Mouse (Mus musculus) left cerebral cortex, adult 2 months (tissue): ENCODE data around the gene Caskin2. TPM values are rescaled to one million over a fixed set of nuclear protein-coding genes. Genes with fewer than 3 reads are reported as not detected.

Source experiments
- DNase-seq, 2 experiments: peaks; one replicate each; pipeline ENCODE4 v3.0.0; 2021 to 2022; ENCODE audit warnings: low spot score in 2 of 2, mixed read lengths in 1 of 2; ENCODE audit errors: extremely low spot score in 1 of 2
- H3K27ac ChIP-seq: fragments of 200-600 bp; 2 replicates; pipeline ENCODE4 v1.8.1; 2022
- H3K4me3 ChIP-seq: fragments of 200-600 bp; 2 replicates; pipeline ENCODE4 v1.8.1; 2022
- CTCF ChIP-seq: fragments of 200-600 bp; IDR thresholded peaks from 2 replicates; pipeline ENCODE4 v1.8.1; 2022; ENCODE audit warnings: antibody characterized with exemption, mild to moderate bottlenecking, moderate library complexity
- intact Hi-C: fragments of 180-260 bp; cut with DNase I; formaldehyde crosslinking; loops from one replicate; pipeline ENCODE4 v1.15.1; 2025
- total RNA-seq, 2 experiments: library from RNA; stranded (reverse); gene quantifications; 2 replicates each; pipeline ENCODE4 v1.2.3; 2021

Gene Caskin2
- total RNA-seq, 2 experiments from 2014 or later: 18.1 to 18.8 TPM

DNA sequence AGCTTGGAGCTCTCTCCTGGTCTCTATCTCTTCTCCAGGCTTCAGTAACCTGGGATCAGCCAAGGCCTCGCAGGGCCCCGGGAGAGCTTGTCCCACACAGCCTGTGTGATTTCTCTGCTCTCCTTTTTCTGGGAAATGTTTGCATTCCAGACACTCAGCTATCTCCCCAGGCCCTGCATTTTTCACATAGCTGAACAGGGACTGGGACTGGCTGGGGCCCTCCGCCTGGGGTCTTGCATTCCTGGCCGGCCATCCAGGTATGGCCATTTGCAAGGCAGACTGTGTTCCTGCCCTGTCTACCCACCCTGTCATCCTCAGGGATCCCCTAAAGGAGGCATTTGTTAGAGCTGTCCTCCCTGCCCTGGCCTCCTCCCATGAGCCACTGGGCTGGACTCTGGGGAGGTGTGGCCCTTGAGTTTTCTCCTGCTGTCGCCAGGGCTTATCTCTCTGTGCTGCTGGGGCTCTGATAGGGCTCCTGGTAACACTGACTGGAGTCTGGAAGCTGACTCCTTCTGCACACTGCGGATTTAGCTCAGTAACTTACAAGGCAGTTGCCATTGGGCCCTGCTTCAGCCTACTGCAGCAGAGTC is 28.6 kb upstream of the Caskin2 start:
- no peak for TF ChIP-seq CTCF
- intact Hi-C loops: no loop called here
- DNase-seq: no peak
- Histone ChIP-seq H3K27ac (no peak overlapping the region), H3K4me3 (no peak overlapping the region)

DNA sequence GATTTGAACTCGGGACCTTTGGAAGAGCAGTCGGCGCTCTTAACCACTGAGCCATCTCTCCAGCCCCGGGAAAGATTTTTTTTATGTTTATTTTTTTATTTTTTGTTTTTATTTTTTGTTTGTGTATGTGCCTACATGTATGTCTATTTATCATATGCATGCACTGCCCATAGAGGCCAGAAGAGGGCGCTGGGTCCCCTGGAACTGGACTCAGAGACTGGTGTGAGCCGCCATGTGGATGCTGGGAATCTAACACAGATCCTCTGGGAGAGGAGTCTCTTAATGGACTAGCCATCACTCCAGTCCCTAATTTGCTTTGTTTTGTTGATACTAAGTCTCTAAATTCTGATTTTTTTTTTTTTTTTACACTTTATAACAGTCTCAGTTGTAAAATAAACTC is 27.6 kb upstream of the Caskin2 start:
- no peak for DNase-seq
- peak; percentile 9 for TF ChIP-seq CTCF

DNA sequence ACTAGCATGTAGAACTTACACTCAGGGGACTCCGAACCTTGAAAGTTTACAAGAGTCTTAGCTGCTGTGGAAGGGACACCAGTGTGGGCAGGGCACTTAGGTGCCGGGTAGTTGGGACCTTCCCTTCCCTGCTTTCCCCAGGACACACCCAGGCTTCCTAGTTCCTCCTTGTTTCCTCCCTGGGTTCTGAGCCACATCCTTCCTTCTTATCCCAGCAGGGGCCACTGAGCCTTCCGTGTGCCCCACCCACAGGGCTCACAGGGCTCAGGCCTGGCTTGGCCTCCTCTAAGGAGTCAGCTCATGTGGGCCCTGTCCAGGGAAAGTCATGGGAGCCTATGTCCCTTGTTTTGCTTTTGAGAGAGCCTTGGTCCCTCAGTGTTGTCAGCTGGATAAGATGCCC is 26.3 kb upstream of the Caskin2 start:
- no peak for TF ChIP-seq CTCF
- no peak for DNase-seq
- intact Hi-C loops: no loop called here
- no peak overlapping the region for H3K4me3 ChIP-seq
- no peak overlapping the region for H3K27ac ChIP-seq

More for the DNA sequence above, 27.6 kb upstream of the Caskin2 start:
- H3K4me3 ChIP-seq: no peak overlapping the region
- intact Hi-C loops: no loop called here
- no peak overlapping the region for H3K27ac ChIP-seq

DNA sequence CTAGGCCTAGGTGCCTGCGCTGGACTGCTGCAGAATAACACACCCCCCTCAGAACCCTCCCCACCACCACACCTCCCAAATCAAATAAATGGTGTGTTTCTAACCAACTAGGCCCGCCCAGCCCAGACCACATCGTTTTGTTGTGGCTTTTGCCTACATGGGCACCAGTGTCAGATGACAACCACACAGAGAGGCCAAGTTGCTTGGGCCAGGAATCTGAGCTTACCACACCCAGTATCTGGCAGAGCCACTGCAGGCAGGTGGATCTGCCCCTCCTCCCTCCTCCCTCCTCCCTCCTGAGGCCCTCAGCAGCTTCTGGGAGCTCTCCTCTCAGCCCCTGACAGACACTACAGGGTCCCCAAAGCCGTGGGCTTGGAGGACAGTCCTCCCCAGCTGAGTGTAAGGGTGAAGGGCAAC is 25.5 kb upstream of the Caskin2 start:
- no peak overlapping the region for H3K4me3 ChIP-seq
- intact Hi-C loops: no loop called here
- no peak overlapping the region for H3K27ac ChIP-seq
- no peak for TF ChIP-seq CTCF
- DNase-seq: no peak

DNA sequence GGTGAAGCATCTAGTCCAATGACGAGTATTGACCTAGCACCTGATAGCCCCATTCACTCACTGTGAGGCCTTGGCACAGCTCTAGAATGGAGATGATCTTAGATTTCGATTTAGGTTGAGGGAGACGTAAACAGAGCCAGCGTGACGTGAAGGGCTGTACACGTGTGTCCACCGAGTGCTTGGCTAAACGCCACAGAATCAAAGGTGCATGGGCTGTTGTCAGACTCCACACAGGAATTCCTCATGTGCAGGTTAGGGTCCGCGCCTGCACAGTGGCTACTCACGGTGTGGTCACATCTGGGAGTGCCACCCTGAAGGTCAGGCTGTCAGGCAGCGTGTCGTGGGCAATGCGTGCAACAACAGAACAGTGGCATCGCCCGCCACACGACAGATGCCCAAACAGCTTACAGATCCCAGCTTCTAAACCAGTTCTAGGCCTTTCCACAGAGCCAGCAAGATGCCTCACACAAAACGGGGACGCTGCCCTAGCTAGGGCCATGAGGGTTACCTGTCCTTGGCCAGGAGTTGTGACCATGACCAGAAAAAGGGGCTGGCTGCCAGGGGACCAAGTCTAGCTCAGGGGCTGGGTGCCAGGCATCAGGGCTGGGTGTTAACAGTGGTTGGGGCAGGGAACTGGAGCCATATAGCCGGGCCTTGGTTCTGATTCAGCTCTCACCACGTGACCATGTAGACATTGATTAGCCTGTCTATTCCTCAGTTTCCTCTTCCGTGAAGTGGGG is 24.3 kb upstream of the Caskin2 start:
- intact Hi-C loops: no loop called here
- DNase-seq: no peak
- Histone ChIP-seq H3K4me3 (no peak overlapping the region), H3K27ac (no peak overlapping the region)
- no peak for TF ChIP-seq CTCF

DNA sequence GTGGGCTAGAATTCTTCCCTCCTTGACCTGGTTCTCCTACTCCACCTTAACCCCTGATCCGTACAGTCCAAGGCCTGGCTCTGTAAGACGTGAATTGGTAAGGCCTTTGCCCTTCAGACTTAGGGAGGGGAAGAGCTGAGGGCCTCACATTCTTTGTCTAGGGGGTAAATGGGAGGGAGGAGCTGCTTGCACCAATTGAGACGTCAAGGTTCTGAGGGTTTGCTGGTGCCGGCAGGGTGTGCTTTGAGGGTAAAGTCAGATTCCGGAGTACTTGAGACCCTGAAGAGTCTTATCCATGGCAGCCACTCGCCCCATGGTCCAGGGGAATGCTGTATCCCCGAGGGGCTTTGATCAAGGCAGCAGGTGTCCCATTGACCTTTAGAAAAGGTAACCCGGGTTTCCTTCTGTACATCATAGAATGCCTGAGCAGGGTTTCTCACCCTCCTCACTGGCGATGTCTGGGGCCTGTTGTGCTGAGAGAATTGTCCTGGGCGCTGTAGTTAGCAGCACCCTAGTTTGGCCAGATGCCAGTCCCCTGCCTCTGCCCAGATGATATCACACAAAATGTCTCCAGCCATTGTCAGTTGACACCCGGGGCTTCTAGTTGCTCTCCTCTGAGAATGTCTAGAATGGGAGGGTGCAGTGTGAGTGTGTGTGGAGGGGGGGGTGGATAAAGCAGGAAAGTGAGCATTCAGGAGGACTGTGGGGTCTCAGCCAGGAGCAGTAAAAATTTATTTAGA is 23.4 kb upstream of the Caskin2 start:
- intact Hi-C loops: no loop called here
- Histone ChIP-seq H3K4me3 (no peak overlapping the region), H3K27ac (no peak overlapping the region)
- no peak for DNase-seq
- no peak for TF ChIP-seq CTCF

DNA sequence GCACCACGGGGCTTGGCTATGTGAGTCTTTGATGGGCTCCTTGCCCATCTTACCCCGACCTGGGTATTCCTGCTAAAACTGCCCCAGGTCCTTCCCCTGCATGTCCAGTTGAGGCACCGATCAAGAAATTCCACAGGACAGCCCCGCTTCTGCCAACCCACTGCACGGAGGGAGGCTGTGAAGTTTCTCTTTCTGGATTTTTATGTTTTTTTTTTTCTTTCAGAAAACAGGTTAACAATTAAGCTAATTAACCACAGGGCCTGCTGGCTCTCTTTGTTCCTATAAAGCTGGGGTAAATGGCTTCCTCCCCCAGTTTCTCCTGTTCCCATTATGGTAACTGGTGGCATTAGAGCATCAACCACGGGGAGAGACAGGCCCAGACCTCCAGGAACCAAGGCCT is 20.6 kb upstream of the Caskin2 start:
- intact Hi-C loops: no loop called here
- Histone ChIP-seq H3K27ac (no peak overlapping the region), H3K4me3 (no peak overlapping the region)
- DNase-seq: no peak
- TF ChIP-seq CTCF: no peak

DNA sequence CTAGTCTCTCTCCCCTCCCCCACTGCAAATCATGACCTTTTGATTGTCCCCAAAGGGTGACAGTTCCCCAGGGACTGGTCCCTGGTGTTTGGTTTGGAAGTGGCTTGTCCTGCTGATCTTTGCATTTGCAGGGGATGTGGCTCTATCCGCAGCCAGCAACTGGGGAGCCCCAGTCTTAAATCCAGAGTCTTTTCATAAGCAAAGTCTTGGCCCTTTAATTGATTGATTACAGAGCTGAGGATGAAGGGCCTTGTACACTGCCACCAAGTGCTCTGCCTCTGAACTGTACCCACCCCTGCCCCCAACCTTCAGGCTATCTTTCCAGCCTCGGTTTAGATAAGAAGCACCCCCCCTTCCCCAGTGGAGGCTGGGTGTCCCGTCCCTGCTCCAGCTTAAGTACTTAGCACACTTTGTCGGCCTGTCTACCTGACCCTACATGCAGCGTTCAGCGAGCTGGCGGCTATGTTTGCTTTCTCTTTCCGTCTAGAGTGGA is 19.6 kb upstream of the Caskin2 start:
- no peak for TF ChIP-seq CTCF
- intact Hi-C loops: no loop called here
- Histone ChIP-seq H3K4me3 (no peak overlapping the region), H3K27ac (no peak overlapping the region)
- no peak for DNase-seq

DNA sequence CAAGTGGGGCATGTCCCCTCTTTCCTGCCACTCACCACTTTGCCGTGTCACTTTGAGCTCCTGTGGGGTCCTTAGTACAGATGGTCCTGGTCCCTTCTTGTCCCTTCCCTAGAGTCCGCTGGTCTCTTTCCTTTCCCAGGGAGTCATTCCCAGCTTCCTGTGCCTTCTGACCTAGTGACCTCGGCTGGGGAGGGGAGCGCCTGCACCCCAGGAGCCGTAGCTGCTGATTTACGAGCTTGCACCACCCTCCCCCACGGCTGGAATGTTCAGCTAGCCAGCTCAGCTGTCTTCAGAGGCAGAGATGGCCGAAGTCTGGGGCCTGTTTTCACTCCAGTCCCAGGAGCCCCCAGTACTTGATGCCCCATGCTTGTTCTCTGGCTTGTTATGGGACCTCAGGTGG is 19.1 kb upstream of the Caskin2 start:
- no peak for DNase-seq
- intact Hi-C loops: no loop called here
- Histone ChIP-seq H3K27ac (no peak overlapping the region), H3K4me3 (no peak overlapping the region)
- no peak for TF ChIP-seq CTCF

DNA sequence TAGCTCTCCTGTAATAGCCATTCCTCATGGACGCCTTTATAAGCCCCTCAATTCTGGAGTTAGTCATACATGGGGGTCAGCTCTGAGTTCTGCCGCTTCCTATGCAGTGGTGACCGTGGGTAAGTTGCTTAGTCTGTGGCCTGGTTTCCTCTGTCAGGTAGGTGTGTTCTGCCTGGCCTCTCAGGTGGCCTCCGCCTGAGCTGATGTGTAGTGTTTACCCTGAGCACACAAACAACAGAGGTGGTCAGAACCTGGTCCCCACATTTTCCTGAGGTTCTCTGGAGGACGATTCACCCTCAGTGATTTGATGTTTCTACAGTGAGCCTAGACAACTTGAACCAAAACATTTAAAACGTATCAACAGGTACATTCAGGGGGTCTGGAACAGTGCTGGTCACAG is 18.6 kb upstream of the Caskin2 start:
- intact Hi-C loops: no loop called here
- H3K4me3 ChIP-seq: no peak overlapping the region
- DNase-seq: no peak
- no peak for TF ChIP-seq CTCF
- no peak overlapping the region for H3K27ac ChIP-seq

DNA sequence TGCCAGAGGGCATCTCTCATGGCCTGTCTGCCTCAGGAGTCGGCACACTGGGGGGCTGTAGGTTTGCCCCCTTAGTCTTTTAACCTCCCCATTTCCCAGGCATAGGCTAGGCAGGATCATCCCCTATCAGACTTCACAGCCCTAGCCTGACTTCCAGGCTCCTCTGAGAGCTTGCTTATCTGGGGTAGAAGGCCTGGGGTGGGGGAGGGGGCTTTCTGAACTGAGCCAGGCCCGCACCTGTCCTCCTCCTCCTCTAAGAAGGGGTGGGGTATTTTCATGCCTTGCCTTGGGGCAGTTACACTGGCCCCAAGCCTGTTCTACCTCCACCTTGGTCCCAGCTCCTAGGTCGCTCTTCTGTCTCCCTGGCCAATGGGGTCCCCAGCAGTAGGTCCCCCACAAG is 18.1 kb upstream of the Caskin2 start:
- no peak overlapping the region for H3K27ac ChIP-seq
- no peak for DNase-seq
- H3K4me3 ChIP-seq: no peak overlapping the region
- no peak for TF ChIP-seq CTCF
- intact Hi-C loops: no loop called here

DNA sequence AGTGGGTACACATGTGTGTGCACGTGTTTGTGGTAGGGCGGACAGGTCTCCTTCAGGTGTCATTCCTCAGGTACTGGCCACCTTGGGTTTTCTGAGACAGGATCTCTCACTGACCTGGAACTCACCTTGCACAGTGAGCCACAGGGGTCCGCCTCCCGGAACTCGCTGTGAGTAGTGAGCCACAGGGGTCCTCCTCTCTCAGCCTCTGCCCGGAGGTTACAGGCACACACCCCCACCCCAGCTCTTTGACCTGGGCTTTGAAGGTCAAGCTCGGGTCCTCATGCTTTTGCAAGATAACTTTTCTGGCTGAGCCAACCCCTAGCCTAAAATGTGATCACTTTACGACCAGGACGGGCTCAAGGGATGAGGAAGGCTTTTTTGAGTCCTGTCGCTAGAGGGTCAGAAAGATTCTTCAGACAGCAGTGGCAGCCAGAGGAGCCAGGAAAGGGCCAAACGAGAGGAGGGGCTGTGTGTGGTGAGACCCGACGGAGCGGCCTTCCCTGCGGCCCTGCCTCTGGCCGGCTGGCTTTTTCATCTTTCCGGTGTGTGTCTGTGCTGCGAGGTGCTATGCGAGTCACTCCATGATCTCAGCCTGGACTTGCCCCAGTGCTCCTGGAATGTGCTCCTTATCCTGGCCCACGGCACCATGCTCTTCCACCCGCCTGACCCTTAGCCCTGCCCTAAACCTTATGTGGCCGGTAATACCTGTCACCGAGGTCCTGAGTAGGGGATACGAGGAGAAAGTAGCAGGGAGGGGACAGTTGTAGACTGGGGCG is 17.3 kb upstream of the Caskin2 start:
- Histone ChIP-seq H3K27ac (no peak overlapping the region), H3K4me3 (no peak overlapping the region)
- intact Hi-C loops: no loop called here
- no peak for TF ChIP-seq CTCF
- DNase-seq: no peak
